Mouse (Mus musculus): ENCODE data around the gene Ipo7. TPM values are rescaled to one million over a fixed set of nuclear protein-coding genes. Genes with fewer than 3 reads are reported as not detected.

The Ipo7 gene
- polyA plus RNA-seq, 1 experiment: 28.3 TPM

DNA sequence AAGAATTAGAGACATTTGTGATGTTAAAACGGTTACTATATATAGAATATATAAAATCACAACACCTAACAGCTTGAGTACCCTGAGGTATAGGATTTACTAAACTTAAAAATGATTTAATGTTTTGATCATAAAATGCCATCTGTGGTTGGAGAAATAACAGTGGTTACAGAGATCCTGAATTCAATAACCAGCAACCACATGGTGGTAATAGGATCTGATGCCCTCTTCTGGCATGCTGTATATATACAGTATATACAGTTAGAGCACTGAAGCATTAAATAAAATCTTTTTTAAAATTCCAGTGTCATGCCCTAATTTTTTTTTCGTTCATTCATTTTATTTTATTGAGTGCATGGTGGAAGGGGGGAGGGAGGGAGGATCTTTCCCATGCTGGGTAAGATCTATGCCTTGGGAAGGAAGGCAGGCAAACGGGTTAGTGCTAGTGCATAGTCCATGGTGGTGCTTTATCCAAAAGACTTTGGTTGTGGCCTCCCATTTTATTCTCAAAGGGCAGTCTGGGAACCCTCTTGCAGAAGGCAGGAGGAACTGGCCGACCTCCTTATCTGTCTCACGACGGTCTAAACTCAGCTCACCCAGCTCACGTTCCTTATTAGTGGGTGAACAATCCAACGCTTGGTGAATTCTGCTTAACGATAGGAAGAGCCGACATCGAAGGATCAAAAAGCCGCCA, 41.2 kb downstream of the Ipo7 start:
- peaks cover 31% of the 10 kb centered on the region for H3K36me3 ChIP-seq (ENCODE audit: control insufficient read depth, insufficient read depth)

GRCm38 (mm10) chr7:110060106-110060668, 42.1 kb downstream of the Ipo7 start:
- Histone ChIP-seq H3K27me3 (ENCODE audit: control insufficient read depth, insufficient read depth, insufficient read length) (no peaks in the 10 kb centered on the region), H3K79me2 (ENCODE audit: control insufficient read depth, insufficient read depth) (peaks cover 34% of the 10 kb centered on the region), H3K36me3 (ENCODE audit: control insufficient read depth, insufficient read depth) (peaks cover 24% of the 10 kb centered on the region), H3K4me2 (ENCODE audit: low read depth) (peak overlapping the region; percentile 72), H3ac (ENCODE audit: control insufficient read depth, insufficient read length) (peak overlapping the region; percentile 74), H3K4me3 (peak overlapping the region; percentile 69)
- peak; percentile 21 for TF ChIP-seq POLR2AphosphoS2 (IDR thresholded peaks at IDR 0.05; ENCODE audit: insufficient read length, low read depth)
- no peak for TF ChIP-seq POLR2A (IDR thresholded peaks at IDR 0.05; ENCODE audit: insufficient read length, low read depth)

More for the DNA sequence above, 41.2 kb downstream of the Ipo7 start:
- no peaks in the 10 kb centered on the region for H3K27me3 ChIP-seq (ENCODE audit: control insufficient read depth, insufficient read depth, insufficient read length)
- TF ChIP-seq MYOD1 (IDR thresholded peaks at IDR 0.05; ENCODE audit: control insufficient read depth in 1 of 3, insufficient read length in 2 of 3, low read depth in 2 of 3) (no peak), USF1 (IDR thresholded peaks at IDR 0.05; ENCODE audit: low read depth) (no peak), REST (IDR thresholded peaks at IDR 0.05; ENCODE audit: insufficient read depth, insufficient read length) (no peak), SRF (IDR thresholded peaks at IDR 0.05; ENCODE audit: control insufficient read depth, insufficient read length, low read depth) (no peak), MYOG (IDR thresholded peaks at IDR 0.05; ENCODE audit: control insufficient read depth in 1 of 3, insufficient read depth in 1 of 3, insufficient read length in 2 of 3, low read depth in 2 of 3) (no peak), TCF12 (IDR thresholded peaks at IDR 0.05; ENCODE audit: insufficient read depth, poor library complexity, severe bottlenecking) (no peak), TCF3 (IDR thresholded peaks at IDR 0.05; ENCODE audit: insufficient read length, low read depth) (no peak), POLR2A (IDR thresholded peaks at IDR 0.05; ENCODE audit: insufficient read length, low read depth) (no peak), E2F4 (IDR thresholded peaks at IDR 0.05; ENCODE audit: insufficient read depth) (no peak), CEBPB (IDR thresholded peaks at IDR 0.05; ENCODE audit: insufficient read depth, poor library complexity, severe bottlenecking) (no peak), MAX (IDR thresholded peaks at IDR 0.05; ENCODE audit: low read depth) (no peak)
- H3ac ChIP-seq (ENCODE audit: control insufficient read depth, insufficient read length): no peak overlapping the region
- peak overlapping the region; percentile 72 for H3K4me2 ChIP-seq (ENCODE audit: low read depth)
- peaks cover 25% of the 10 kb centered on the region for H3K79me2 ChIP-seq (ENCODE audit: control insufficient read depth, insufficient read depth)
- H3K4me3 ChIP-seq: peak overlapping the region; percentile 69

DNA sequence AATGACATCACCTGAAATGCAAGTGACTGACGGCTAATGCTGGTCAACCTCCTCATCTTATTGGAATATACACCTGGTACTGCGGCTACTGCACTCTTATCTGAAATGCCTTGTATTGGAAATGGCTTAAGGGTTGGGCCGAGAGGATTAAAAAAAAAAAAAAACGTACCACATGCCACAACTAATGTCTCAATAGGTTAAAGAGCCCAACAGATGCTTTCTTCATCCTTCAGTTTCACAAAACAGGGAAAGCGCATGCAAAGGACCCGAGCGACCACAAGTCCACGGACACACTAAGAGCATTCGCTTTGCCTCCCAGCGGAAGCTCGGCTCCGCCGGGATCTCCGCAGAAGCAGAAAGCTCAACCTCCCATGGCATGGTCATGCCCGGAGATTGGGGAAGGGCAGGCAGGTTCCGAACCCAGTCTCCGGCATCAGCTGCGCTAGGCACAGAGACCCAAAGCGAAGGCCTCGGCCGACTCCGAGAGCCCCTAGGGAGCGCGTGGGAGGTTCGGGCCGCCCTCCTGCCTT, 42.7 kb downstream of the Ipo7 start:
- Histone ChIP-seq H3ac (ENCODE audit: control insufficient read depth, insufficient read length) (peak overlapping the region; percentile 74), H3K4me2 (ENCODE audit: low read depth) (peak overlapping the region; percentile 72), H3K4me3 (peak overlapping the region; percentile 69), H3K27me3 (ENCODE audit: control insufficient read depth, insufficient read depth, insufficient read length) (no peaks in the 10 kb centered on the region), H3K36me3 (ENCODE audit: control insufficient read depth, insufficient read depth) (peaks cover 19% of the 10 kb centered on the region), H3K79me2 (ENCODE audit: control insufficient read depth, insufficient read depth) (peaks cover 40% of the 10 kb centered on the region)
- TF ChIP-seq TCF12 (IDR thresholded peaks at IDR 0.05; ENCODE audit: insufficient read depth, poor library complexity, severe bottlenecking) (no peak), POLR2AphosphoS2 (IDR thresholded peaks at IDR 0.05; ENCODE audit: insufficient read length, low read depth) (peak; percentile 57)

GRCm38 (mm10) chr7:110061199-110061751, 43.2 kb downstream of the Ipo7 start, which contains the start of gene Zfp143:
Gene Zfp143 (plus strand): TSS chr7:110061217.
- TF ChIP-seq REST (IDR thresholded peaks at IDR 0.05; ENCODE audit: insufficient read depth, insufficient read length) (no peak), POLR2A (IDR thresholded peaks at IDR 0.05; ENCODE audit: insufficient read length, low read depth) (no peak), MYOD1 (IDR thresholded peaks at IDR 0.05; ENCODE audit: control insufficient read depth in 1 of 3, insufficient read length in 2 of 3, low read depth in 2 of 3) (no peak), E2F4 (IDR thresholded peaks at IDR 0.05; ENCODE audit: insufficient read depth) (peak; percentile 72), MYOG (IDR thresholded peaks at IDR 0.05; ENCODE audit: control insufficient read depth in 1 of 3, insufficient read depth in 1 of 3, insufficient read length in 2 of 3, low read depth in 2 of 3) (no peak), TCF3 (IDR thresholded peaks at IDR 0.05; ENCODE audit: insufficient read length, low read depth) (no peak), MAX (IDR thresholded peaks at IDR 0.05; ENCODE audit: low read depth) (no peak), CEBPB (IDR thresholded peaks at IDR 0.05; ENCODE audit: insufficient read depth, poor library complexity, severe bottlenecking) (no peak), POLR2AphosphoS2 (IDR thresholded peaks at IDR 0.05; ENCODE audit: insufficient read length, low read depth) (peak; percentile 83), TCF12 (IDR thresholded peaks at IDR 0.05; ENCODE audit: insufficient read depth, poor library complexity, severe bottlenecking) (no peak), SRF (IDR thresholded peaks at IDR 0.05; ENCODE audit: control insufficient read depth, insufficient read length, low read depth) (peak; percentile 35)
- Histone ChIP-seq H3K79me2 (ENCODE audit: control insufficient read depth, insufficient read depth) (peaks cover 45% of the 10 kb centered on the region), H3K36me3 (ENCODE audit: control insufficient read depth, insufficient read depth) (peaks cover 13% of the 10 kb centered on the region), H3ac (ENCODE audit: control insufficient read depth, insufficient read length) (peak within 1 kb of the TSS; percentile 74), H3K4me3 (peak within 1 kb of the TSS; percentile 69), H3K4me2 (ENCODE audit: low read depth) (peak within 1 kb of the TSS; percentile 91), H3K27me3 (ENCODE audit: control insufficient read depth, insufficient read depth, insufficient read length) (no peaks in the 10 kb centered on the region)

DNA sequence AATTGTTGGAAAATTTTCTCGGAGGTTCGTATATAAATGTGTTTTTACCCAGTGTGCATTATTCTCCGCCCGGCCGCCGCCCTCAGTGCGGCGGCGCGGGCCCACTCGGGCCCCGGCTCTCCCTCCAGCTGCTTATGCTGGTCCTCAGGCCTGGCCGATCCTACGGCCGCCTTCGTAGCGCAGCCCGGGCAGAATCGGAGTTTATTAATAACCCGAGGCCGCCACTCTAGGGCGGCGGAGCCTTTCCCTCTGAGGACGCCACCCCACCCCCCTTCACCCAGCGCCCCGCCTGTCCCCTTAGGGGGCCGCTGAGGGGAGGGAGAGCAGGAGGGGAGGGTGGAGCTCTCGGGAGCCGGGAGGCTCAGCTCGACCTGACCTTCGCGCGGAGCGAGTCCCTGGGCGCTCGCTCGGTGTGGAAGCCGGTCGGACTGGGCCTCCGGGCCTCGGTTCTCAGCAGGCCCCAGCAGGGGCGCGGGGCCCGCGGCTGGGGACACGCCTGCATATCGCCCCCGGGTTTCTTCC, 43.7 kb downstream of the Ipo7 start:
- peak overlapping the region; percentile 74 for H3ac ChIP-seq (ENCODE audit: control insufficient read depth, insufficient read length)
- peaks cover 9% of the 10 kb centered on the region for H3K36me3 ChIP-seq (ENCODE audit: control insufficient read depth, insufficient read depth)
- no peaks in the 10 kb centered on the region for H3K27me3 ChIP-seq (ENCODE audit: control insufficient read depth, insufficient read depth, insufficient read length)
- H3K4me3 ChIP-seq: peak overlapping the region; percentile 69
- H3K79me2 ChIP-seq (ENCODE audit: control insufficient read depth, insufficient read depth): peaks cover 51% of the 10 kb centered on the region
- TF ChIP-seq E2F4 (IDR thresholded peaks at IDR 0.05; ENCODE audit: insufficient read depth) (no peak), POLR2AphosphoS2 (IDR thresholded peaks at IDR 0.05; ENCODE audit: insufficient read length, low read depth) (peak; percentile 84), REST (IDR thresholded peaks at IDR 0.05; ENCODE audit: insufficient read depth, insufficient read length) (no peak), MAX (IDR thresholded peaks at IDR 0.05; ENCODE audit: low read depth) (no peak), MYOD1 (IDR thresholded peaks at IDR 0.05; ENCODE audit: control insufficient read depth in 1 of 3, insufficient read length in 2 of 3, low read depth in 2 of 3) (peak in 1 of 3 experiments; percentile 34), MYOG (IDR thresholded peaks at IDR 0.05; ENCODE audit: control insufficient read depth in 1 of 3, insufficient read depth in 1 of 3, insufficient read length in 2 of 3, low read depth in 2 of 3) (no peak), POLR2A (IDR thresholded peaks at IDR 0.05; ENCODE audit: insufficient read length, low read depth) (peak; percentile 79)
- peak overlapping the region; percentile 91 for H3K4me2 ChIP-seq (ENCODE audit: low read depth)

All from myocyte (in vitro differentiated cells).